Mouse (Mus musculus) layer of hippocampus, adult 8-10 months (tissue): ENCODE measurements around the gene Gm37419. TPM values are rescaled to one million over a fixed set of nuclear protein-coding genes. Genes with fewer than 3 reads are reported as not detected.
A peak's percentile ranks its signal among the peaks of the same experiment; 100 is the strongest.

Experiments used
- DNase-seq, 2 experiments: peaks; one replicate each; pipeline ENCODE4 v3.0.0; 2022; ENCODE audit warnings: low spot score in 2 of 2
- total RNA-seq, 4 experiments: library from RNA; stranded (reverse); gene quantifications; 2 replicates each; pipeline ENCODE4 v1.2.4; 2022

The Gm37419 gene
- not detected for total RNA-seq

- DNase-seq: peak; percentile 82 to 87
Measured at GRCm38 (mm10) chr16:23988466-23989208, at the start of gene Gm37419, which contains the start of gene Bcl6. Gm37419 (plus strand) TSS chr16:23988482. Bcl6 (minus strand) TSS chr16:23988852.

DNA sequence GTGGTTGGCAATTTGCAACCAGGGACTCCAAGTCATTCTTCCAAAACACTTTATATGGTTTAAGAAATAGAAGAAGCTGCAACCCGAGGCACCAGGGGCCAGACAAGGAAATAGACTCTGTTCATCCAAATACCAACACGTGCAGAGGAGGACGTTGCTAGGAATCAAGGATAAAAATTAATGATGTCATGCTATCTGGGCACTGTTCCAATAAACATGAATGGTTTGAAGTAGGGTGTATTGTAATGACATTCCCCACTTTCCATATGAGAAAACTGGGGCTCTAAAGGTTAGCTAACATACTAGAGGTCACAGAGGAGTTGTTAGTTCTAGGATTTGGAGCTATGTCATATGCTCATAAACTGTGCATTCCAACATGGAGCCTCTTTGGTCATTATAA lies 43.5 kb upstream of the Gm37419 start:
- DNase-seq: no peak

- no peak for DNase-seq
Measured at GRCm38 (mm10) chr16:23947654-23948053, 40.6 kb upstream of the Gm37419 start.

DNA sequence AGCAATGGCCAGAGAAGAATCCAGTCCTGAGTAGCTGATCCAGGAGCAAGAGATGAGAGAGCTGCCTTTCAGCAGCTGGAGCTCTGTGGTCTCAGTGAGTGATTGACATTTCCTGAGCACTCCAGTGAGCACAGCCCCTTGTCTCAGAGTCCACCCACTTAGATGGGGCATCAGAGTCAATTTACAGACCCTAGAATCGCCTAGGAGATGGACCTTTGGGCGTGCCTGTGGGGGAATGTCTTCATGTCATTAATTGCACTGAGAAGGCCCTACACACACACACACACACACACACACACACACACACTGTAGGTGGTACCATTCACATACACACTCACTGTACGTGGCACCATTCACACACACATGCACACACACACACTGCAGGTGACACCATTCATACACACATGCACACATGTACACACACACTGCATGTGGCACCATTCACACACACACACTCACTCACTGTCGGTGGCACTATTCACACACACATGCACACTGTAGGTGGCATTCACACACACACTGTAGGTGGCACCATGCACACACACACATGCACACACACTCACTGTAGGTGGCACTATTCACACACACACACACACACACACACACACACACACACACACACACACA lies 36.1 kb upstream of the Gm37419 start:
- no peak for DNase-seq

GRCm38 (mm10) chr16:23953189-23953958 lies 34.9 kb upstream of the Gm37419 start:
- DNase-seq: peak in 1 of 2 experiments; percentile 61

DNA sequence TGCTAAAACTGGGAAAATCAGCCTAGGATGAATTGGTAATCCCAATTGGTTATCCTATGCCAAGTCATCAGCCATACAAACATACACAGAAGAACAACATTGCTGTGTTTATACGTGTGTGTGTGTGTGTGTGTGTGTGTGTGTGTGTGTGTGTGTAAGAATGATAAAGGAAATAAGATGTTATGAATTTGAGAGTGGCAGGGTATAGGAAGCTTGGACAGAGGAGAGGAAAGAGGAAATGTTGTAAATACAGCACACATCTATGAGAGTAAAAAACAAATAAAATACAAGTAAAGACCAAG lies 34.4 kb upstream of the Gm37419 start:
- no peak for DNase-seq

GRCm38 (mm10) chr16:23958938-23959337 lies 29.3 kb upstream of the Gm37419 start:
- DNase-seq: no peak

GRCm38 (mm10) chr16:23962401-23962800 lies 25.9 kb upstream of the Gm37419 start:
- DNase-seq: no peak

DNA sequence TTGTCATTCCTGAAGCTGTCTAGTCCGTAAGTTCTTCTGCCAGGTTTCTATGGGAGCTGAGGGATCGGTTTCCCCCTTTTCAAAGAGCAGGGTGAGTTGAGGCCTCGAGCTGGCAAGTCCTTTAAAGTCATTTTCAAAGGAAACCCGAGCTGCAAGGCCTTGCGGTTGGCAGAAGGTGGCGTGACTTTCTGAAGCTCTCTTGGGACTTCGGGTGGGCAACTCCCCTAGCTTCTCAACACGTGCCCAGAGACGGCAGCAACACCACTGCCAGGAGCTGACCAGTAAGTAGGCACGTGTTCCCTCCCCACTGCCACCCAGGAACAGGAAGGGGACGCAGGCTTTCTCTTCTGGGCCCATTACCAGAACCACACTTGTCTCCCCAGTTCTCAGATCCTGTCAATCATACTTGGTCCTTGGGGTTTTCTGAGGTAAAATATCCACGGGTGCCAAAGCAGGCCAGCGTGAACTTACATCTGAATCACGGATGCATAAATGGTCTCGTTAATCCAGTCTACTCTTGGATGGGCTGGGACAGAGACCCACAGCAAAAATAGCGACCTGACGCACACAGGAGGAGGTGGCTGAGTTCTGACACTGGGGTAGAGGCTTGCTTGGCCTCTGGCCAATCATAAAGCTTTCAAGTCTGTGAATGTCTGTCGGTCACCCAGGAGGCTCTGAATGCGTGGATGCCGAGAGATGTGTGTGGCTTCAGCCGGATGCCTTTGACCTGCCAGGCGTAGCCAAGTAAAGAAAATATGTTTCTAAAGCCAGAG lies 24.2 kb upstream of the Gm37419 start:
- DNase-seq: no peak

DNA sequence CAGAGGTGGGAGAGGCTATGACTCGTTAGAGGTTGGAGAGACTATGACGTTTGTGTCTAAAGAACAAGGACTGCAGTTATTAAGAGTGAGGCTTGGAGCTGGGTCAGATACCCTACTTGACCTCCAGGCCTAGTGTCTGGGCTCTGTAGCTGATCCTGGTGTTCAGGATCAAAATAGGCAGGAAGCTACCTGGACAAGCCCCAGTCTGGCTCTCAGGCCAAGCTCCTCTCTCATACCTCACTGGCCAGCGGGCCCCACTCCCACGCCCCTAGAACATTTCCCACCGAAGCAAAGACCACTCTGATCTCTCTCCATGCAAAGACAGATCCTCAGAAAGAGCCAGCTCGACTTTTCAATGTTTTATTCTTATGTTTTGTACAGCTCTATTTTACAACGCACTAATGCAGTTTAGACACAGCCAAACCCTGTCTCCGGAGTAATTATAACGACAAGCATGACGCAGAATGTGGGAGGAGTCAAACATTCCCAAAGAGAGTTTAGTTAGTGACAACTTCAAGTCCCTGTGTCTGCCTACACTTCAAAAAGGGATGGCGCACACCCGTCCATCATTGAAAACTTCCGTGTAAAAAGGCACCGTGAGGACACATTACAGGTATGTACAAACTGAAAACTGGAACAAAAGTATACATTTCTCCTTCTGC lies 23.4 kb upstream of the Gm37419 start:
- no peak for DNase-seq

DNA sequence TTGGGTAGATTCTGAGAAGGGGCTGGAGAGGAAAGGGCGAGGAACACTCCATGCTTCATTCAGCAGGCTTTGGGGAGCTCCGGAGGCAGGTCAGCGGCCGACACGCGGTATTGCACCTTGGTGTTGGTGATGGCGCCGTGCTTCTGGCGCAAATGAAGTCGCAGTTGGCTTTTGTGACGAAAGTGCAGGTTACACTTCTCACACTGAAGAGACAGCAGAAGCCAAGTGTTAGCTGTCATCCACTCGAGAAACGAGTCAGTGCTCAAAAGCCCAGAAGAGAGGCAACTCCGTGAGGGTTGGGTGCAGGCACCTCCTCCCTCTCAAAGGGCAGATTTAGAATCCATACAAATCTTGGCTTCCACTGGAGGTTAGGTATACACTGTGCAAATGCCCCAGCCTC lies 22.2 kb upstream of the Gm37419 start:
- DNase-seq: no peak

DNA sequence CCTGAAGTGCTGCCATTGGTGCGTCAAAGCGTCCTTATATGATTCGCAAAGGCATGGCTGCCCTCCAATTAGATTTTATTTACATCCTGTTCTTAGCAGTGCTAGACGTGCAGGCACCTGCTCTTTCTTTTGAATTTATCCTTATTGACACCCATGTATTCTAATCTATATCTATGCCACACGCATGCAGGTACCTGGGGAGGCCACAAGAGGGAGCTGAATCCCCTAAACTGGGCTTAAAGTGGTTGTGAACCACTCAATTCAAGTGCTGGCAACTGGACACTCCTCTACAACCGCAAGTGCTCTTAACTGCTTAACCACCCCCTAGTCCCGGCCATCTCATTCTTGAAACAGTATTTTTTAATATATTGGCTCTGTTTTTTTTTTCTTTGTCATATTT lies 21.0 kb upstream of the Gm37419 start:
- DNase-seq: no peak

DNA sequence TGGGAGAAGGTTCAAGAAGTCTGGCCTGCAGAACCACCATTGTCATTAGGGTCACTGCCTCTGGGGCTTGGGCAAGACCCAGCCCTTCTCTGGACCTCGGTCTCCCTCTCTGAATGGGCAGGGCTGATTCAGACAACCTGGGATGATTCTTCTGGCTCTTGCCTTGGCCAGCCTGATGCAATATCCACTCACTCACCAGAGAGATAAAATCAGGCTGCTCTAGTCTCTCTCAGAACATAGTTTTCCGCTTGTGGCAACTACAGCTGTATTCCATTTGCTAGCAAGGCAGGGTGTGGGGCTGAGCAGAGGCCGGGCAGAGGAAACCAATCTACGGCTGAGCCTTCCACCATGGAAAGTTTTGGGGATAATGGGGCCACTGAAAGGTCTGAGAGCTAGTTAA lies 19.4 kb upstream of the Gm37419 start:
- DNase-seq: no peak

GRCm38 (mm10) chr16:23969919-23970318 lies 18.4 kb upstream of the Gm37419 start:
- DNase-seq: no peak

DNA sequence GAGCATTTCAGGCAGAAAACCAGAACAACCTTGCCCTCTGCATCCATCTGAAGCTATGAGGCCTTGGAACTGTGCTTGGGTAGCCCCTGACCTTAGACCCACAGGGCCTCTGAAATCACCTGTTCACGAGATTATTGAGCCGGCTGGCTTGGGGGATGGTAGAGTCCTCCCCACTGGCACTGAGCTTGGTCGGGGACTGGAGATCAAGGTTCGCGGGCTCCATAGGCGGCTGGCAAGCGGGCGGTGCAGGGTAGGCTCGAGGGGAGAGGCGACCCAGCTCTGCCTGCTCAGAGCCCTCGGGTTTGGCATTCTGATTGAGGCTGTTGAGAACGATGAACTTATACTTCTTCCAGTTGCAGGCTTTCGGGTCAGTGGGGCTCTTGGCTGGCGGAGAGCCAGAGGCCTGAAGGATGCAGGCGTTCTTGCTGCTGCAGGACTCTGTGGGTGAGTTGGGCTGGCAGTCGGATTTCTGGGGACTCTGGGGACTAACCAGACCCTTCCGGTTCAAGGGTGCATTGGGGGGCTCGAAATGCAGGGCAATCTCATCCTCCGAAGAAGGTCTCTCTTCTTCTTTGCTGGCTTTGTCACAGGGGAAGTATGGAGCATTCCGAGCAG lies 16.0 kb upstream of the Gm37419 start:
- DNase-seq: no peak

- DNase-seq: no peak
Measured at GRCm38 (mm10) chr16:23972901-23973300, 15.4 kb upstream of the Gm37419 start.

- no peak for DNase-seq
Measured at GRCm38 (mm10) chr16:23973635-23974367, 14.5 kb upstream of the Gm37419 start.

DNA sequence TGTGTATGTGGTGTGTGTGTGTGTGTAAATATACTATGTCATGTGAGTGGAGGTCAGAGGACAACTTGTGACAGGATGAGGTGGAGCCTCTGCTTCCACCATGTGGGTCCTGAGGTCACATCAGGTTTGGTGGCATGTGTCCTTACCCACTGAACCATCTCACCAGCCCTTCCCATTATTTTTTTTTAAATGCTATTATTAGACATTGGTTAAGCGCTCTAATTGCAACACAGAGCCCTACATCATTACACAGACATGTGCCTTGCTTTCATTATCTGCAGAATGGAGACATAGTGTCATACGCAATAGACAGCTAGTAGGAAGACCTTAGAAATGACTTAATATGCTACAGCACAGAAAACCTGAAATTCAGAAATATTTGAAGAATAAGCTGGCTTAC lies 12.1 kb upstream of the Gm37419 start:
- no peak for DNase-seq

- no peak for DNase-seq
Measured at GRCm38 (mm10) chr16:23977732-23978131, 10.6 kb upstream of the Gm37419 start.

DNA sequence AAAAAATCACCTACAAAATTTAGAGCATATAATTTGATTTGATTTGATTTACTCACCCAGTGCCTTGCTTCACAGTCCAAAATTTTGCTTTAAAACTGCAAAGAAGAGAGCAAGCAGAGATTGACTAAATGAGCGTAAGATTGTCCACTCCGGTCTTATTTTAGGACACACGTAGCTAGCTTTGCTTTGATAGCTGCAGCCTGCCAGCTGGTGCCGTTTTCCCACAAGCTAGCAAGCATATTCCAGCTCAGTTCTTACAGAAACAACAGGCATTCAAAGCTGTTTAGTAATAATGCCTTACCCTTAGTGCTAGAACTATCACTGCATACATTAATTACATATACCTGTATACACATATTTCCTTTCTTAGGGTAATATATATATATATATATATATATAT lies 9.8 kb upstream of the Gm37419 start:
- DNase-seq: no peak
